Mouse (Mus musculus) midbrain, embryonic 15.5 days (tissue): ENCODE results near the gene Trp53. TPM values are rescaled to one million over a fixed set of nuclear protein-coding genes. Genes with fewer than 3 reads are reported as not detected.
A peak's percentile ranks its signal among the peaks of the same experiment; 100 is the strongest.
"Not testable (repeated sequence)": the region's sequence is repeated elsewhere in the genome, so short reads cannot be mapped to it uniquely, and the experiment has no call there.

ENCODE experiments used
- ATAC-seq: fragments of 200-750 bp; cut with Nextera tagmentation; replicated peaks from 2 replicates; pipeline ENCODE4 v1.8.0; 2017; ENCODE audit warnings: moderate TSS enrichment
- H3K27ac ChIP-seq: fragments of 300-500 bp; sonication (generic); 2 replicates; pipeline ENCODE4 v1.5.1; 2015; ENCODE audit warnings: mild to moderate bottlenecking, inconsistent platforms
- H3K27me3 ChIP-seq: fragments of 300-500 bp; sonication (generic); replicated peaks from 2 replicates; pipeline ENCODE4 v1.6.1; 2015; ENCODE audit warnings: inconsistent platforms
- H3K36me3 ChIP-seq: fragments of 300-500 bp; sonication (generic); replicated peaks from 2 replicates; pipeline ENCODE4 v1.6.1; 2015; ENCODE audit warnings: inconsistent platforms
- H3K4me1 ChIP-seq: fragments of 300-500 bp; sonication (generic); 2 replicates; pipeline ENCODE4 v1.6.1; 2015; ENCODE audit warnings: inconsistent platforms
- H3K4me2 ChIP-seq: fragments of 300-500 bp; sonication (generic); 2 replicates; pipeline ENCODE4 v1.6.1; 2015; ENCODE audit warnings: inconsistent platforms, mild to moderate bottlenecking, moderate library complexity
- H3K4me3 ChIP-seq: fragments of 300-500 bp; sonication (generic); 2 replicates; pipeline ENCODE4 v1.5.1; 2015; ENCODE audit warnings: mild to moderate bottlenecking, inconsistent platforms
- H3K9ac ChIP-seq: fragments of 300-500 bp; sonication (generic); 2 replicates; pipeline ENCODE4 v1.6.1; 2015; ENCODE audit warnings: mild to moderate bottlenecking, inconsistent platforms
- H3K9me3 ChIP-seq: fragments of 300-500 bp; sonication (generic); 2 replicates; pipeline ENCODE4 v1.6.1; 2016; ENCODE audit warnings: inconsistent platforms
- WGBS: fragments of 180-500 bp; shearing (Covaris S2); methylation state at CpG from one replicate; pipeline ENCODE4 v1.1.7; 2015; ENCODE audit warnings: mixed read lengths; 5-methylcytosine and 5-hydroxymethylcytosine counted together
- polyA plus RNA-seq: library from polyadenylated mRNA; unstranded; fragments of >200 nt; fragmentation: Nextera tagmentation; extraction: Ambion mirVana; gene quantifications from 2 replicates; pipeline ENCODE4 v1.2.1, GENCODE M21; 2015

The Trp53 gene
- polyA plus RNA-seq, 1 experiment from 2014 or later, result 60.4 TPM

GRCm38 (mm10) chr11:69604795-69605664 is 24.9 kb downstream of the Trp53 start:
- no peaks in the 10 kb centered on the region for H3K27me3 ChIP-seq
- peaks cover 10% of the 10 kb centered on the region; the same call in 1 of the 2 replicates for H3K36me3 ChIP-seq
- ATAC-seq, result peak; percentile 66
- H3K4me2 ChIP-seq, result peak overlapping the region; percentile 90
- H3K9ac ChIP-seq, result peak overlapping the region; percentile 75
- under 1% methylated on average over 73 of the region's 73 CpGs for WGBS
- peak overlapping the region; percentile 81 for H3K27ac ChIP-seq
- H3K4me1 ChIP-seq, result peaks cover 31% of the 10 kb centered on the region
- H3K9me3 ChIP-seq, result no peaks in the 10 kb centered on the region
- H3K4me3 ChIP-seq, result peak overlapping the region; percentile 79

- Histone ChIP-seq H3K36me3 (peaks cover 8% of the 10 kb centered on the region; the same call in 1 of the 2 replicates), H3K4me2 (peak within 1 kb of the TSS; percentile 90), H3K27me3 (no peaks in the 10 kb centered on the region), H3K9ac (peak within 1 kb of the TSS; percentile 75), H3K4me1 (peaks cover 23% of the 10 kb centered on the region), H3K27ac (peak within 1 kb of the TSS; percentile 81), H3K4me3 (peak within 1 kb of the TSS; percentile 79), H3K9me3 (no peaks in the 10 kb centered on the region)
- 2% methylated on average over 32 of the region's 32 CpGs for WGBS
- ATAC-seq, result peak; percentile 93
Observed at GRCm38 (mm10) chr11:69605726-69606490, 25.7 kb downstream of the Trp53 start, which contains the start of gene Atp1b2. Gene Atp1b2 (minus strand): TSS chr11:69605942.

GRCm38 (mm10) chr11:69606491-69606795 is 26.3 kb downstream of the Trp53 start:
- WGBS, result 65% methylated on average over 2 of the region's 2 CpGs
- Histone ChIP-seq H3K4me1 (peaks cover 23% of the 10 kb centered on the region), H3K4me2 (peak overlapping the region; percentile 90), H3K27ac (peak overlapping the region; percentile 81), H3K9me3 (no peaks in the 10 kb centered on the region), H3K9ac (no peak overlapping the region), H3K36me3 (peaks cover 3% of the 10 kb centered on the region; the same call in 1 of the 2 replicates), H3K4me3 (peak overlapping the region; percentile 79), H3K27me3 (no peaks in the 10 kb centered on the region)
- no peak for ATAC-seq

- no peaks in the 10 kb centered on the region for H3K27me3 ChIP-seq
- H3K4me3 ChIP-seq, result no peak overlapping the region
- ATAC-seq, result no peak
- 87% methylated on average over 2 of the region's 2 CpGs for WGBS
- H3K4me2 ChIP-seq, result no peak overlapping the region
- H3K9ac ChIP-seq, result no peak overlapping the region
- H3K36me3 ChIP-seq, result no peaks in the 10 kb centered on the region
- H3K9me3 ChIP-seq, result no peaks in the 10 kb centered on the region
- H3K4me1 ChIP-seq, result peaks cover 23% of the 10 kb centered on the region
- no peak overlapping the region for H3K27ac ChIP-seq
Observed at GRCm38 (mm10) chr11:69606832-69607231, 26.7 kb downstream of the Trp53 start.

- no peaks in the 10 kb centered on the region for H3K9me3 ChIP-seq
- no peaks in the 10 kb centered on the region for H3K36me3 ChIP-seq
- H3K4me2 ChIP-seq, result no peak overlapping the region
- peaks cover 19% of the 10 kb centered on the region for H3K4me1 ChIP-seq
- no peak for ATAC-seq
- no peak overlapping the region for H3K9ac ChIP-seq
- WGBS, result 87% methylated on average over 3 of the region's 3 CpGs
- H3K4me3 ChIP-seq, result no peak overlapping the region
- no peaks in the 10 kb centered on the region for H3K27me3 ChIP-seq
- no peak overlapping the region for H3K27ac ChIP-seq
Observed at GRCm38 (mm10) chr11:69608525-69608924, 28.4 kb downstream of the Trp53 start.

GRCm38 (mm10) chr11:69609416-69609815 is 29.3 kb downstream of the Trp53 start:
- no peaks in the 10 kb centered on the region for H3K27me3 ChIP-seq
- no peak overlapping the region for H3K27ac ChIP-seq
- peaks cover 10% of the 10 kb centered on the region for H3K4me1 ChIP-seq
- no peak overlapping the region for H3K4me2 ChIP-seq
- no peak overlapping the region for H3K9ac ChIP-seq
- H3K36me3 ChIP-seq, result no peaks in the 10 kb centered on the region
- H3K4me3 ChIP-seq, result no peak overlapping the region
- H3K9me3 ChIP-seq, result no peaks in the 10 kb centered on the region
- WGBS, result 68% methylated on average over 7 of the region's 7 CpGs
- ATAC-seq, result no peak

- 63% methylated on average over 4 of the region's 4 CpGs for WGBS
- H3K4me1 ChIP-seq, result peaks cover 5% of the 10 kb centered on the region; the same call in 1 of the 2 replicates
Observed at GRCm38 (mm10) chr11:69610899-69611298, 30.7 kb downstream of the Trp53 start.

GRCm38 (mm10) chr11:69613553-69614256 is 33.5 kb downstream of the Trp53 start:
- Histone ChIP-seq H3K4me3 (no peak overlapping the region), H3K4me1 (no peaks in the 10 kb centered on the region), H3K9me3 (no peaks in the 10 kb centered on the region), H3K9ac (no peak overlapping the region), H3K27ac (no peak overlapping the region), H3K27me3 (0 out of 2 replicates have a peak, but pooled peaks cover 3% of the 10 kb centered on the region), H3K4me2 (no peak overlapping the region), H3K36me3 (no peaks in the 10 kb centered on the region)
- 8% methylated on average over 19 of the region's 19 CpGs for WGBS
- no peak for ATAC-seq

More at GRCm38 (mm10) chr11:69610899-69611298, 30.7 kb downstream of the Trp53 start:
- 0 out of 2 replicates have a peak, but pooled peaks cover 3% of the 10 kb centered on the region for H3K27me3 ChIP-seq
- no peak for ATAC-seq
- H3K36me3 ChIP-seq, result no peaks in the 10 kb centered on the region
- no peak overlapping the region for H3K4me3 ChIP-seq
- no peaks in the 10 kb centered on the region for H3K9me3 ChIP-seq
- H3K4me2 ChIP-seq, result no peak overlapping the region
- H3K9ac ChIP-seq, result no peak overlapping the region
- no peak overlapping the region for H3K27ac ChIP-seq

GRCm38 (mm10) chr11:69614257-69614588 is 34.1 kb downstream of the Trp53 start:
- ATAC-seq, result not testable (repeated sequence)

GRCm38 (mm10) chr11:69616781-69617180 is 36.6 kb downstream of the Trp53 start:
- Histone ChIP-seq H3K27ac (no peak overlapping the region), H3K27me3 (0 out of 2 replicates have a peak, but pooled peaks cover 3% of the 10 kb centered on the region), H3K9ac (no peak overlapping the region), H3K4me2 (no peak overlapping the region), H3K4me3 (no peak overlapping the region), H3K4me1 (no peaks in the 10 kb centered on the region; the same call in 1 of the 2 replicates), H3K36me3 (no peaks in the 10 kb centered on the region), H3K9me3 (no peaks in the 10 kb centered on the region)
- no peak for ATAC-seq
- 51% methylated on average over 10 of the region's 10 CpGs for WGBS

More at GRCm38 (mm10) chr11:69614257-69614588, 34.1 kb downstream of the Trp53 start:
- not testable (repeated sequence) for H3K27ac ChIP-seq, H3K4me2 ChIP-seq, H3K4me3 ChIP-seq, H3K4me1 ChIP-seq, H3K27me3 ChIP-seq, H3K9me3 ChIP-seq, H3K9ac ChIP-seq, H3K36me3 ChIP-seq
- WGBS, result 58% methylated on average over 11 of the region's 11 CpGs

GRCm38 (mm10) chr11:69617805-69618204 is 37.6 kb downstream of the Trp53 start, which contains the start of gene Shbg:
Gene Shbg (minus strand): TSS chr11:69617905.
- 78% methylated on average over 5 of the region's 5 CpGs for WGBS
- Histone ChIP-seq H3K27me3 (0 out of 2 replicates have a peak, but pooled peaks cover 3% of the 10 kb centered on the region), H3K9ac (no peak within 1 kb of the TSS), H3K36me3 (no peaks in the 10 kb centered on the region), H3K9me3 (no peaks in the 10 kb centered on the region), H3K4me2 (no peak within 1 kb of the TSS), H3K4me3 (no peak within 1 kb of the TSS), H3K4me1 (peaks cover 6% of the 10 kb centered on the region), H3K27ac (no peak within 1 kb of the TSS)
- no peak for ATAC-seq
